Mouse (Mus musculus) Patski (cell line): ENCODE measurements around the gene Tmprss2. TPM values are rescaled to one million over a fixed set of nuclear protein-coding genes. Genes with fewer than 3 reads are reported as not detected.

ENCODE experiments used
- ATAC-seq: fragments of 100-300 bp; one replicate; pipeline ENCODE4 v1.8.0; 2021
- CTCF ChIA-PET: fragments of 350-600 bp; sonication (Branson Sonifier 250); formaldehyde crosslinking; loops from one replicate; lab custom pipeline; 2022; ENCODE audit warnings: inconsistent platforms; lab: Charles Lee
- POLR2A ChIA-PET: fragments of 350-600 bp; sonication (Branson Sonifier 250); formaldehyde crosslinking; loops from one replicate; lab custom pipeline; 2022; ENCODE audit warnings: antibody characterized with exemption, inconsistent platforms; lab: Charles Lee
- DNase-seq: peaks from one replicate; pipeline ENCODE4 v3.0.0-alpha.2; 2011; ENCODE audit warnings: low read depth, low spot score
- H3K27me3 ChIP-seq: fragments of 371-371 bp; one replicate; pipeline ENCODE4 v1.5.1; 2021
- CTCF ChIP-seq: fragments of 100-300 bp; IDR thresholded peaks from one replicate; pipeline ENCODE4 v1.5.1; 2021
- in situ Hi-C: fragments of 300-500 bp; cut with MboI; formaldehyde crosslinking; loops from 3 replicates; pipeline ENCODE4 v1.11.1; 2018; ENCODE audit warnings: low pct_unique_long_range_greater_than_20kb, mixed read lengths
- polyA plus RNA-seq: library from polyadenylated mRNA; unstranded; gene quantifications from one replicate; pipeline ENCODE4 v1.2.3, GENCODE M21; 2021

Gene Tmprss2
- polyA plus RNA-seq, 1 experiment from 2014 or later: 0.12 TPM

DNA sequence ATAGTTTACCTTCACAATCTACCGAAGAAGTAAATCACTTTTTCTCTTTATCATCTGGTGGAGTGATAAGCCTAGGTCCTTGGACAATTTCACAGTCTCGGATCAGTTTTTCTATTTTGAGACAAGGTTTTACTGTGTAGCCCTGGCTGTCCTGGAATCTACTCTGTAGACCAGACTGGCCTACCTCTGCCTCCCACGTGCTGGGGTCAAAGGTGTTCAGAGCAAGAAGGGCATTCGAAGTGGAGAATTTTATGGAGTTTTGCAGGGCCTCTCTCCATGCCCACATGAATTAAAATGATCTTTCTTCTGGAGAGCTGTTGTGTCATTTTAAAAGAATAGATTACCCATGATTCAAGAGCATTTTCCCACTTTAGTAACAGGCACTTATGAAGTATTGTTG is 1.0 kb upstream of the Tmprss2 start:
- ChIA-PET POLR2A (no interaction called here), CTCF (no interaction called here)
- ATAC-seq (no peak), DNase-seq (no peak)
- in situ Hi-C loops: no loop called here
- H3K27me3 ChIP-seq: no peaks in the 10 kb centered on the region
- no peak for TF ChIP-seq CTCF

DNA sequence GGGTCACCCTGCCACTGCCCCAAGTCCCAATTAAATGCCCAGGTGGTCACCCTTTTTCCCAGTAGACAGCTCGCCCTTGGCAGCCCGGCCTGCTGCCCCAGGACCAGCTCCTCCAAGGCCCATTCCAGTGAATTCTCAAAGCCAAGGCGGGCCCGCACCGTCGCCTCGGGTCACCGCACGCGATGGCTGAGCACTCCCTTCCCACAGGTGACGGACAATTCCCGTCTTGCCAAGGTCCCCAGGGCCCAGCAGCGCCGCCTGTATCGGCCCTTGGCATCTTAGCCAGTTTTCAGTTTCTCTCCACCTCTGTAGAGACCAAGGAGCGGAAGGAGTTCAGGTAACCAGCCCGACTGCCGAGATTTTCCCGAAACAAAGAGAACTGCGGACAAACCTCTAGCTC is 749 bp downstream of the Tmprss2 start:
- no peak for DNase-seq
- POLR2A ChIA-PET: no interaction called here

DNA sequence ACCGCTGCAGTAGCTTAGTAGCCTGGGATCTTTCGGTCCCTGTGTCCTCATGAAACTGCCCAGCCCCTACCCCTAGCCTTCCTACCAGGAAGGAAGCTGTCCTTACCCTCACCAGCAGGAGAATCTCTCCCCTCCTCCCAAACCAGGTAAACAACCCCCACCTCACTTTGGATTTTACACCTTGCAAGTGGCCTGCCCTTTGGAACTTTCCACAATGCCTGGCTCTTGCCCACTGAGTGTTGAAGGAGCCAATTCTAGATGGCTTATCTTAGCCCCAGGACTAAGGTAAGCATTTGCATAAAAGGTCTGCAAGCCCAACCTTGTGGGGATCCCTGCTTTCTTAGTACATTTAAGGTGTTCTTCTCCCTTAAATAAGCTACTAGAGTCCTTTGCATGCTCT is 1.3 kb downstream of the Tmprss2 start:
- in situ Hi-C loops: no loop called here
- ATAC-seq: no peak
- no peak for DNase-seq
- ChIA-PET CTCF (interaction anchor here (1.2 kb wide), 1 partner anchor 11 kb away, joined by 4 read pairs; no protein-coding TSS in a partner anchor), POLR2A (no interaction called here)
- TF ChIP-seq CTCF: no peak
- H3K27me3 ChIP-seq: no peaks in the 10 kb centered on the region

More for the DNA sequence above, 749 bp downstream of the Tmprss2 start:
- in situ Hi-C loops: no loop called here
- no peak for ATAC-seq
- TF ChIP-seq CTCF: no peak
- CTCF ChIA-PET: interaction anchor here (1.2 kb wide), 1 partner anchor 12 kb away, joined by 4 read pairs; no protein-coding TSS in a partner anchor
- H3K27me3 ChIP-seq: no peaks in the 10 kb centered on the region

DNA sequence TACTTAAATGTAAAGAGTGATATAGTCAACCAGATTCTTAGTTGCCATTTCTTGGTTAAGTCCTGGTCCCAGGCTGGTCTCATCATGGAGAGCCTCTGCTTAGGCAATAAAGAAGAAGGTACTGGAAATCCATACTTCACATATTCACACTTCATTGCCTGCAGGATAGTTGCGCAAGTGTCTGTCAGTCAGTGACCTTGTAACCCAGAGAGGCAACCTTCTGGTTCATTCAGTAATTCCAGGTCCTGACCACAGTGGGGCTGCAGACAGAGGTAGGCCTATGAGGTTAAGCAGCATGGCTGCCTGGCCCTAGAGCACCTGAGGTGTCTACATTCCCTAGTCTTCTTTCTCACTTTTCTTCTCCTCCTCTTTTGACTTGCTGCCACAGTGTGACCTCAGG is 3.0 kb downstream of the Tmprss2 start:
- in situ Hi-C loops: no loop called here
- POLR2A ChIA-PET: no interaction called here
- CTCF ChIA-PET: no interaction called here
- TF ChIP-seq CTCF: no peak
- ATAC-seq: no peak
- DNase-seq: no peak
- H3K27me3 ChIP-seq: no peaks in the 10 kb centered on the region

DNA sequence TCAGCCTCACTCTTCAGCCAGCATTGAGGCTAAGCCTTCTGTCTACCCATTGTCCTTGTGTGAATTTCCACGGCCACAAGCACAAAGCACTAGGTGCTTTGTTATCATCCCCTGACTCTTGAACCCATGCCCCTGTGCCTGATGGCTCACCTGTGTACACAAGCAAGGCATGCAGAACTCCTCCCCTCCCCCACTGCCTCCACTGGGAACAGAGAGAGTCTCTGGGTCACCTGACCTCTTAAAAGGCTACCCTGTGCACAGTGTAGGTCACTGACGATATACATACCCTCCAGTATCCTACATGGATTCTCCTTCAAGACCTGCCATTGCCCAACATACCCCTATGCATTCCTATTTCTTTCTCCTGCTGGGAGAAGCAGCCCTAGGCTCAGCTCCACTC is 4.2 kb downstream of the Tmprss2 start:
- DNase-seq: no peak
- in situ Hi-C loops: no loop called here
- ATAC-seq: no peak
- POLR2A ChIA-PET: no interaction called here
- H3K27me3 ChIP-seq: no peaks in the 10 kb centered on the region
- no peak for TF ChIP-seq CTCF
- CTCF ChIA-PET: no interaction called here

DNA sequence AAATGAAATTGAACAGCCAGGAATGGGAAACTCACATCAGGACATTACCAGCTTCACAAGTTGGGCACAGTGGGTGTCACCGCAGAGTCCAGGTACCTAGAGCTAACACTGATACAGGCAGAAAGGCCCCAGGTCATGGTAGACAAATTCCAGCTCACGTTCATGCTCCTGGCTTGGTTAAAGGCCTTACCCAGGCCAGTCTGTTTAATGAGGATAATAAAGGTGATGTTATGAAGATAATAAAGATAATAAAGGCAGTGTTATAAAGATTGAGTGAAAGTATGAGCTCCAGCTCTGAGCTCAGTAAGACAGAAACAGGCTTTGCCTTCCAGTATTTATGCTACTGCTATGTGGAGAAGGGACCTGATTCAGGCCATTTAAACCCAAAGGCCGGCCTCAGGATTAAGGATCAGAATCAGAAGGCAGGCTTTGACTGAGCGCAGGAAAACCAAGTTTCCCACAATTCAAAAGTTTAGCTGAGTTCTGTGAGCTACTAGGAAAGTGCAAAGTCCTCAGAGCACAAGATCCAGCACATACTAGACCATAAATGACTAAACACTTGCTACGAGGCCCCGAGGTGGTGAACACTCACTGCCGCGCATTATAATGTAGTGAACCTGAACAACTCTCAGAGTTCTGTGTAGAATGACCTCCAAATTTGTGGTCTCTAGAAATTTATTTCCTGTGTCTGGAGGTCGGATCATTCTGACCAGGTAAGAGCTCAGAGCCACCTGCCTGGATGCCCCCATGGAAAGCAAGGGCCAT is 4.9 kb downstream of the Tmprss2 start:
- ChIA-PET CTCF (no interaction called here), POLR2A (no interaction called here)
- no peak for DNase-seq
- no peak for ATAC-seq
- in situ Hi-C loops: no loop called here
- H3K27me3 ChIP-seq: no peaks in the 10 kb centered on the region
- no peak for TF ChIP-seq CTCF

DNA sequence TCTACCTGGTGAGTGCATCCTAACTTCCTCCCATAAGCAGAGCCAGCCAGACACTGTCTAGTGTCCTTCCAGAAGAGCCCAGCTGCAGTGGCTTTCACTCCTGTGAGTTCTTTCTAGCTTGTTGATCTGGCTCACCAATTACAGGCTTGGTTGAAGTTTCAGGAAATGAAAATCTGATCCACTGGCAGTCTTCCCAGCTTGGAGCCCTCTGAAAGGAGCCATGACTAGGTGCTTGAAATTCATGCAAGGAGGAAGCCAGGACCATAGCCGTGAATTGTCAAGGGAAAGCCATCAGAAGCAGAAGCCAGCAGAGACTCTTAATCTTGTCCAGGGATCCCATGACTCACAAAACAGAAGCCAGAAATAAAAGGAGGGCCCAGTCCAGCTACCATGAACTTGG is 8.7 kb downstream of the Tmprss2 start:
- H3K27me3 ChIP-seq: no peaks in the 10 kb centered on the region
- in situ Hi-C loops: no loop called here
- peak; percentile 60 for ATAC-seq
- ChIA-PET CTCF (interaction anchor here (1.2 to 2.4 kb wide), 2 partner anchors 9 to 65 kb away, joined by 3 to 8 read pairs; no protein-coding TSS in a partner anchor), POLR2A (no interaction called here)
- TF ChIP-seq CTCF: no peak
- peak; percentile 55 for DNase-seq

DNA sequence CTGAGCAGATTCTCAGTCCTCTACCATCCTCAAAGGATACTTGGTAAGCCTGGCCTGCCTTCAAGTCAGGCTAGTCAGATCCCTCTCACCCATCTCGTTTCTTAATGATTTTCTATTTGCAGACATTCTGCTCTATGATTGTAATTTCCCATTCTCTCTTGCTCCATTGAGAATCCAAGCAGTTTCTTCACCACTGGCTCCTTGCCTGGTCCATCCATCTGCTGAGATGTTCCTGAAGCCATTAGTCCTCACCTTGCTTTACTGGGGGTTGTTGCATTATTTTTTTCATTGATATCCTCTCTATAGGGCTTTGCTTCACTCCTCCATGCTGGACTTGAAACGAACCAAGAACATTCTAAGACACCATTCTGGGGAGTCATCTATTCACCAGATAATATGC is 10.4 kb downstream of the Tmprss2 start:
- no peak for TF ChIP-seq CTCF
- in situ Hi-C loops: no loop called here
- H3K27me3 ChIP-seq: no peaks in the 10 kb centered on the region
- DNase-seq: no peak
- CTCF ChIA-PET: interaction anchor here (2.4 kb wide), 1 partner anchor 8 kb away, joined by 8 read pairs; no protein-coding TSS in a partner anchor
- POLR2A ChIA-PET: no interaction called here
- ATAC-seq: no peak

DNA sequence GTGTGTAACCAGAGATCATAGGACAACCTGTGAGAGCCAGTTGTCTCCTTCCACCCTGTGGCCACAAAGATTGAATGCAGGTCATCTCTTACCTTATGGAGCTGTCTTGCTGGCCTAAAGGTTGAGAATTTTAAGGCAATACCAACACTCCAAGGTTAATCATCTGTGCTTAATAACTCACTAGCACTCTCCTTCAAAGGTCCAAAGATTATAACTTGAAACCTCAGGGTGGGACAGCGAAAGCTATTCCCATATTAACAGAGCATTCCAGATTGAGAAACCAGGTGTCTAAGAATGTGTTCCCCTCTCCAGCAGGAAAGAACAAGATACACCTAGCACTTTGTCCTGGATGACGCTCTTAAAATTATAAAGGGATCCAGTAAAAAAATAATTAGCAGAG is 12.9 kb downstream of the Tmprss2 start:
- POLR2A ChIA-PET: no interaction called here
- DNase-seq (no peak), ATAC-seq (no peak)
- CTCF ChIA-PET: interaction anchor here (1.3 to 1.6 kb wide), 2 partner anchors 12 to 285 kb away, joined by 3 to 4 read pairs; no protein-coding TSS in a partner anchor
- in situ Hi-C loops: loop anchor here (10.0 kb wide), 1 partner anchor 187 kb away; no protein-coding TSS in a partner anchor
- H3K27me3 ChIP-seq: no peaks in the 10 kb centered on the region
- no peak for TF ChIP-seq CTCF

DNA sequence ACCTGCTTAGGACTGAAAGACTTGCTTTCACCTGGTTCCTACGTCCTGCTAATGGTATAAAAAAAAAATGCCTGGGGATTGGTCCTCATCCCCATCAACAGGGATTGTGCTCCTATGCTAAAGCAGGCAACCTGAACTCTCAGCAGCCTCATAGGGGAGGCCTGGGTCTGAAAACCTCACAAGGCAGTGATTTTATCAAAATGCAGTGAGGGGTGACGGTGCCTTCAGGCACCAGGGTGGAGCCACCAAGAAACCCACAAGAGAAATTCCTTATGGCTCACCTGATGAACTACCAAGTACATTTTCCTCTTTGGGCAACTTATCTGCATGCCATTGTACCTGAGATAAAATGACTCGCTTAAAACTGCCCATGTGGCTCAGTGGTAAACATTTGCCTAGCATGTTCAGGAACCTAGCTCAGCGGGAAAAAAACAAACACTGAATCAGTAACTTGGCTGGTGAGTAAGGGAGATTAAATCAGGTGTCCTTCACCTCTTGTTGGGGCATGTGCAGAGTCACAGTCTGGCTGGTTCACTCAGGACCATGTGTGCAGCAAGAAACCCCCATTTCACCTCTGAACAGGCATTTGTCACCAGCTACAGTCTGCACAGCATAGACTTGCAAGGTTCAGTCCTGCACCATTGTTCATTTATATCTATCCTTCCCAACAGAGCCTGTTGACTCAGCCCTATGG is 17.0 kb downstream of the Tmprss2 start:
- in situ Hi-C loops: loop anchor here (5.0 to 10.0 kb wide), 2 partner anchors 191 to 282 kb away; no protein-coding TSS in a partner anchor
- TF ChIP-seq CTCF: no peak
- POLR2A ChIA-PET: no interaction called here
- DNase-seq (no peak), ATAC-seq (peak; percentile 51)
- H3K27me3 ChIP-seq: no peaks in the 10 kb centered on the region
- CTCF ChIA-PET: interaction anchor here (0.9 to 2.7 kb wide), 7 partner anchors 8 to 281 kb away, joined by 3 to 8 read pairs (median 5); no protein-coding TSS in a partner anchor
